In the genomic region with DNA sequence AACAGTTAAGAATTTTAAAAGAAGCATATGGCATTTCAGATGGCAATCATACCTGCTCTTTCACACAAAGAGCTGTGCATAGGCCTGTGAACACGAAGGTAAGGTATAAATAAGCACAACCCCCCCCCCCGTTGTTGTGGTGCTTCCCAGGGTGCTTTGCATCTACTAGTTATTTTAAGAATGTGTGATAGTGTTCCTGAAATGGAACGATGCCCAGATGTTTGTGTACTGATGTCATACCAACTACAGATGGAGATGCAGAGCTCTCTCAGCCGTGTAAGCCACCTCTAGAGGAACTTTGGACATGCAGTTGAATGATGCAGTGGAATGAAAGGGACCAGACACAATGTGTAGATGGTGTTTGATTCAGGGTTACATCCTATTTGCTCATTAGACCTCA, we compare ENCODE assay signal across 22 mouse cellular contexts.
A peak's percentile ranks its signal among the peaks of the same experiment; 100 is the strongest.
DNase-seq lines count a peak whose midpoint lies in the region; ATAC-seq and TF ChIP-seq lines count a peak whose summit lies in the region.
"Had no signal": no experiment of that assay in that cellular context is flagged by ENCODE, and none has a peak within 500 bp of the region (broad histone marks: within the 10 kb centered on the region; RNA-seq: fewer than 3 reads in every experiment).

No protein-coding gene starts in this region.

- H3K4me1 ChIP-seq in limb, embryonic 14.5 days (ENCODE audit: control insufficient read depth, insufficient read depth, low read length), result no peaks in the 10 kb centered on the region
- no peaks in the 10 kb centered on the region for H3K4me1 ChIP-seq in limb, embryonic 10.5 days
- peaks cover 5 to 13% of the 10 kb centered on the region in 2 experiments; a peak in 2 of 4 replicates for H3K4me1 ChIP-seq in heart, embryonic 14.5 days (ENCODE audit: control insufficient read depth in 2 of 2, insufficient read depth in 2 of 2, low read length in 2 of 2)
- H3K4me1 ChIP-seq: forebrain, embryonic 10.5 days; hindbrain, embryonic 13.5 days; liver, embryonic 12.5 days had no signal

- no peaks in the 10 kb centered on the region for H3K9me3 ChIP-seq in limb, embryonic 14.5 days (ENCODE audit: control insufficient read depth, low read length)
- no peaks in the 10 kb centered on the region for H3K9me3 ChIP-seq in limb, embryonic 10.5 days (replicated peaks)
- H3K9me3 ChIP-seq in heart, embryonic 14.5 days (ENCODE audit: control insufficient read depth, low read length), result no peaks in the 10 kb centered on the region
- H3K9me3 ChIP-seq: forebrain, embryonic 10.5 days; G1E; hindbrain, embryonic 13.5 days; liver, embryonic 12.5 days; midbrain, embryonic 10.5 days had no signal

- H3K4me3 ChIP-seq in limb, embryonic 14.5 days (replicated peaks; ENCODE audit: low read length), result no peak overlapping the region
- no peak overlapping the region for H3K4me3 ChIP-seq in limb, embryonic 10.5 days
- H3K4me3 ChIP-seq in heart, embryonic 14.5 days (ENCODE audit: control insufficient read depth in 1 of 2, insufficient read depth in 1 of 2, low read depth in 1 of 2, low read length in 2 of 2), result no peak overlapping the region
- H3K4me3 ChIP-seq: forebrain, embryonic 10.5 days; hindbrain, embryonic 13.5 days; left cerebral cortex, adult 2 months; liver, embryonic 12.5 days; midbrain, embryonic 10.5 days had no signal

- no peaks in the 10 kb centered on the region for H3K36me3 ChIP-seq in limb, embryonic 14.5 days (ENCODE audit: control insufficient read depth, insufficient read depth, low read length)
- H3K36me3 ChIP-seq in limb, embryonic 10.5 days, result no peaks in the 10 kb centered on the region
- H3K36me3 ChIP-seq in heart, embryonic 14.5 days (ENCODE audit: control insufficient read depth, insufficient read depth, low read length), result no peaks in the 10 kb centered on the region
- H3K36me3 ChIP-seq: forebrain, embryonic 10.5 days; G1E; hindbrain, embryonic 13.5 days; liver, embryonic 12.5 days; midbrain, embryonic 10.5 days had no signal

- intact Hi-C loops in heart, postnatal 25 days (cut with DNase I), result no loop called here

- 53% methylated on average over 4 of the region's 4 CpGs for WGBS in limb, embryonic 14.5 days
- 72% methylated on average over 4 of the region's 4 CpGs for WGBS in limb, embryonic 10.5 days
- WGBS in heart, embryonic 14.5 days, result 5% methylated on average over 4 of the region's 4 CpGs

- no peak overlapping the region for H3K9ac ChIP-seq in limb, embryonic 14.5 days (ENCODE audit: low read depth, low read length, severe bottlenecking)
- no peak overlapping the region for H3K9ac ChIP-seq in heart, embryonic 14.5 days (ENCODE audit: low read length)
- H3K9ac ChIP-seq: forebrain, postnatal 0 days; hindbrain, embryonic 13.5 days; liver, embryonic 12.5 days had no signal

- H3K27me3 ChIP-seq in limb, embryonic 14.5 days (ENCODE audit: control insufficient read depth, insufficient read depth, low read length), result no peaks in the 10 kb centered on the region
- H3K27me3 ChIP-seq in limb, embryonic 10.5 days (ENCODE audit: low read depth, poor library complexity, severe bottlenecking), result no peaks in the 10 kb centered on the region
- H3K27me3 ChIP-seq in heart, embryonic 14.5 days (ENCODE audit: control insufficient read depth, insufficient read depth, low read length), result no peaks in the 10 kb centered on the region
- H3K27me3 ChIP-seq: hindbrain, embryonic 13.5 days; liver, embryonic 12.5 days had no signal

- H3K27ac ChIP-seq in limb, embryonic 14.5 days (replicated peaks; ENCODE audit: low read depth, low read length), result no peak overlapping the region
- H3K27ac ChIP-seq in limb, embryonic 10.5 days, result no peak overlapping the region
- peak overlapping the region in 1 of 2 experiments; percentile 74; a peak in 1 of 4 replicates for H3K27ac ChIP-seq in heart, embryonic 14.5 days (replicated peaks in 1 of 2; ENCODE audit: control insufficient read depth in 1 of 2, insufficient read depth in 1 of 2, low read depth in 2 of 2, low read length in 2 of 2)
- H3K27ac ChIP-seq: forebrain, embryonic 10.5 days; hindbrain, embryonic 13.5 days; left cerebral cortex, adult 2 months; liver, embryonic 12.5 days; midbrain, embryonic 10.5 days had no signal

- peak; percentile 56 to 71 for DNase-seq in heart, adult 18-20 months
- DNase-seq in heart, postnatal 25 days (ENCODE audit: low spot score), result no peak
- peak; percentile 11 for DNase-seq in limb, embryonic 14.5 days (ENCODE audit: low spot score)
- no peak for DNase-seq in limb, embryonic 10.5 days (ENCODE audit: low spot score)
- DNase-seq in heart, postnatal 4 days, result peak; percentile 42
- no peak for DNase-seq in urinary bladder, postnatal 10 days (ENCODE audit: low spot score)
- no peak for DNase-seq in spleen, adult 12 weeks (ENCODE audit: low spot score)
- DNase-seq: adrenal gland, postnatal 25 days; cerebellum, adult 18-20 months; forebrain, postnatal 0 days; lung, adult 2 months; lung, postnatal 4 days; spleen, adult 18-20 months; thymus, postnatal 36 days had no signal

- no peak for ATAC-seq in limb, embryonic 14.5 days (ENCODE audit: low FRiP score, low read depth)
- ATAC-seq in heart, embryonic 14.5 days (ENCODE audit: insufficient number of reproducible peaks, insufficient read depth, low FRiP score, low read depth), result peak; percentile 77
- ATAC-seq: forebrain, postnatal 0 days; inflammation-experienced regulatory T-cells, adult 6 months; liver, embryonic 12.5 days had no signal

- H3K4me2 ChIP-seq in limb, embryonic 14.5 days (replicated peaks; ENCODE audit: low read depth, low read length, severe bottlenecking), result no peak overlapping the region
- no peak overlapping the region for H3K4me2 ChIP-seq in heart, embryonic 14.5 days (ENCODE audit: low read length)
- H3K4me2 ChIP-seq: hindbrain, embryonic 13.5 days; liver, embryonic 12.5 days had no signal

- no peak for TF ChIP-seq POLR2A in limb, embryonic 14.5 days (IDR thresholded peaks at IDR 0.05; ENCODE audit: borderline replicate concordance, extremely low read depth, insufficient read depth, insufficient read length)

Comparison
In these comparisons a context has a peak if more than half of its experiments do, and no peak if none do; other contexts are left out.
1. DNase-seq: peak in heart, adult 18-20 months (2 of 2), limb, embryonic 14.5 days (single experiment) and heart, postnatal 4 days (single experiment); none in heart, postnatal 25 days (single experiment), limb, embryonic 10.5 days (single experiment), urinary bladder, postnatal 10 days (single experiment) and spleen, adult 12 weeks (single experiment).